Mouse (Mus musculus) G1E (cell line): ENCODE results near the gene Scml2. TPM values are rescaled to one million over a fixed set of nuclear protein-coding genes. Genes with fewer than 3 reads are reported as not detected.
"Not testable (repeated sequence)": the region's sequence is repeated elsewhere in the genome, so short reads cannot be mapped to it uniquely, and the experiment has no call there.

ENCODE experiments used
- ATAC-seq: 2 replicates; pipeline ENCODE4 v1.8.0; 2016; ENCODE audit warnings: mild to moderate bottlenecking; ENCODE audit not compliant: insufficient number of reproducible peaks, poor library complexity, low FRiP score, severe bottlenecking; ENCODE audit errors: extremely low read depth
- DNase-seq: peaks from one replicate; pipeline ENCODE4 v3.0.0; 2012; ENCODE audit warnings: low spot score
- H3K27me3 ChIP-seq: 2 replicates; pipeline ENCODE4 v1.6.1; 2012; ENCODE audit warnings: mild to moderate bottlenecking, low read length, inconsistent platforms; ENCODE audit not compliant: insufficient read depth
- H3K36me3 ChIP-seq: replicated peaks from 2 replicates; pipeline ENCODE3; 2012; ENCODE audit warnings: mild to moderate bottlenecking, inconsistent platforms
- H3K4me1 ChIP-seq: 2 replicates; pipeline ENCODE4 v1.6.1; 2012; ENCODE audit warnings: low read depth, low read length, inconsistent platforms, mixed read lengths; ENCODE audit not compliant: insufficient read depth
- H3K4me3 ChIP-seq: 2 replicates; pipeline ENCODE4 v1.5.1; 2012; ENCODE audit warnings: low read depth, mild to moderate bottlenecking, inconsistent platforms, low read length, moderate library complexity, mixed read lengths
- H3K9me3 ChIP-seq: replicated peaks from 2 replicates; pipeline ENCODE4 v1.6.1; 2012; ENCODE audit warnings: inconsistent platforms
- CTCF ChIP-seq: IDR thresholded peaks from 2 replicates; pipeline ENCODE4 v1.5.1; 2012; ENCODE audit warnings: low read depth, low read length, inconsistent platforms, mixed read lengths
- GATA1 ChIP-seq: IDR thresholded peaks from 2 replicates; pipeline ENCODE4 v1.6.1; 2012; ENCODE audit warnings: borderline replicate concordance, low read length, inconsistent platforms, mixed read lengths
- GATA2 ChIP-seq: IDR thresholded peaks from 2 replicates; pipeline ENCODE4 v1.6.1; 2012; ENCODE audit warnings: low read depth, low read length, inconsistent platforms, borderline replicate concordance
- POLR2AphosphoS5 ChIP-seq: IDR thresholded peaks from 2 replicates; pipeline ENCODE4 v1.6.1; 2012; ENCODE audit warnings: low read depth, low read length, inconsistent platforms; ENCODE audit not compliant: insufficient replicate concordance
- TAL1 ChIP-seq: conservative IDR thresholded peaks from 2 replicates; pipeline ENCODE4 v1.6.1; 2012; ENCODE audit warnings: low read depth, low read length, inconsistent platforms, mixed read lengths
- polyA plus RNA-seq: library from polyadenylated mRNA; stranded (reverse); fragments of >175 nt; gene quantifications from 2 replicates; pipeline ENCODE4 v1.2.3, GENCODE M21; 2012
- total RNA-seq, 2 experiments: library from RNA; stranded (forward) in 1 of 2; stranded (reverse) in 1 of 2; fragments of 200-1000 nt in 1 of 2; fragments of >200 nt in 1 of 2; fragmentation: Nextera tagmentation in 1 of 2; gene quantifications; 2 replicates each; pipeline ENCODE4 v1.2.3; 2014 to 2017

Gene Scml2
- total RNA-seq (2014; fragmentation: Nextera tagmentation) = 1.9 and 2.9 TPM in 2 replicates
- 1.2 and 1.6 TPM in 2 replicates for total RNA-seq (2017)
- polyA plus RNA-seq = 0.57 and 0.68 TPM in 2 replicates

GRCm38 (mm10) chrX:161116893-161117292, at the start of gene Scml2:
Gene Scml2, plus strand, starts transcription at chrX:161117193.
- not testable (repeated sequence) for H3K27me3 ChIP-seq, H3K9me3 ChIP-seq, H3K36me3 ChIP-seq, ATAC-seq, H3K4me3 ChIP-seq, DNase-seq, H3K4me1 ChIP-seq

GRCm38 (mm10) chrX:161075576-161075975, 41.4 kb upstream of the Scml2 start:
- not testable (repeated sequence) for H3K36me3 ChIP-seq, H3K4me3 ChIP-seq, H3K27me3 ChIP-seq, DNase-seq, ATAC-seq, H3K9me3 ChIP-seq, H3K4me1 ChIP-seq

DNA sequence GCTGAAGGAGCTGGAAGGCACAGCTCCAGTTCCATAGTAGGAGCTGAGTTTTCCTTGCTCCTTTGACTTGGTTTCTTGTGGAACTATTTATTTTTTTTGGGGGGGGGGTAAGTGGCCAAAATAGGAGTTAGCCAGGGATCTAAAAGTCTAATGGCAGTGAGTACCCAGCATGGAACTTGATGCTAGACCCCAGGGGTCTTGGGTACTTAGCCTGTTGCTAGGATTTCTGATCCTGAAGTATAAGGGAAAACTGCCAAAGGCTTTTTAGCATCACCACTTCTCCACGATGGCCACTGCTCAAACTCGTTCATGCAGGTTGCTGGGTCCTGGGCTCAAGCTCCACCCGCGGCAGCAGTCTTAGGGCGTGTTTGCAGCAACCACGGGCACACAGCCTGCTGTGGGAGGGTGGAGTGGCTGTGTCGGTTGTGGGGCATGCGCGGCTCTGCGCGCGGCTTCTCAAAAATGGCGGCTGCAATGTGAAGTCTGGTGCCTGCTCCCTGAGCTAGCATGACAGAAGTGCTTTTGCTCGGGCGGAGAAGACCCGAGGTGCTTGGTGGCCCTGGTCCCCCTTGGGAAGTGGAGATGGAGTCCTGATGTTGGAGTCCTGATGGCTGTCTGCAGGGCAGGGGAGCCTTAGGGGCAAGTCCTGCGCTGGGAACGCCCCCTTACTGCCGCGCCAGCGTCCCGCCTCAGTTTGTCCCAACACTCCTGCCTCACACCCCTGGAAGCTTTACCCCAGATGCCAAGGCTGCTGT, 45.5 kb downstream of the Scml2 start:
- H3K4me3 ChIP-seq = peak overlapping the region; percentile 71
- no peaks in the 10 kb centered on the region for H3K36me3 ChIP-seq
- TF ChIP-seq TAL1 = no peak
- TF ChIP-seq GATA1 = no peak
- TF ChIP-seq CTCF = no peak
- TF ChIP-seq GATA2 = no peak
- no peak for TF ChIP-seq POLR2AphosphoS5
- H3K4me1 ChIP-seq = no peaks in the 10 kb centered on the region
- no peaks in the 10 kb centered on the region for H3K9me3 ChIP-seq
- DNase-seq = peak; percentile 6
- H3K27me3 ChIP-seq = no peaks in the 10 kb centered on the region
- ATAC-seq = peak; percentile 83

DNA sequence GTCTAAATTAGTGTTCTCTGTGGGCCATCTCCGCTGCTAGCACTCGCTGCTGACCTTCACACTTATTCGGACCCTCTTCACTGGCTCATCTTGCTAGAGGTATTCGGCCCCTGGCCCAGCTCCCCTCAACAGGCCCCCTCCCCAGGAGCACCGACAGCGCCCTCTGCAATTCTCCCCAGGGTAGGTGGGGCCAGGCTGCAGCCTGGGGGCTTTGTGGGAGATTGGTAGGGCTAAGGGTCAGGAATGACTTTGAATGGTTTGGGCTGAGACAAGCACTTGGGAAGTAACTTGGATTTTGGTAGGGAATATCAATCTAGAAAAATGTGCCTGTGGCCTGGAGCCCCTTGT, 46.0 kb downstream of the Scml2 start:
- Histone ChIP-seq H3K4me1 (no peaks in the 10 kb centered on the region), H3K27me3 (no peaks in the 10 kb centered on the region), H3K36me3 (no peaks in the 10 kb centered on the region), H3K9me3 (no peaks in the 10 kb centered on the region), H3K4me3 (peak overlapping the region; percentile 71)
- TF ChIP-seq POLR2AphosphoS5 (no peak), TAL1 (no peak), GATA1 (no peak), CTCF (no peak), GATA2 (no peak)
- ATAC-seq (no peak), DNase-seq (peak; percentile 1)

GRCm38 (mm10) chrX:161287156-161287555, 170.2 kb downstream of the Scml2 start, which contains the start of gene Gm15262:
Gene Gm15262, plus strand, starts transcription at chrX:161287456.
- H3K27me3 ChIP-seq, H3K4me1 ChIP-seq, H3K9me3 ChIP-seq, ATAC-seq, DNase-seq, H3K36me3 ChIP-seq, H3K4me3 ChIP-seq: not testable (repeated sequence)

Other genes starting within 250 kb of the Scml2 start
- gene Gja6, start 210.1 kb upstream of the Scml2 start, total RNA-seq (2014; fragmentation: Nextera tagmentation) = 0.34 and 0.38 TPM in 2 replicates
- 0.29 and 0.38 TPM in 2 replicates for gene Gja6, start 210.1 kb upstream of the Scml2 start, total RNA-seq (2017)
- not detected in 2 replicates for gene Gja6, start 210.1 kb upstream of the Scml2 start, polyA plus RNA-seq
- gene Cdkl5, start 122.5 kb upstream of the Scml2 start, total RNA-seq (2014; fragmentation: Nextera tagmentation) = 1.5 and 2.5 TPM in 2 replicates
- gene Cdkl5, start 122.5 kb upstream of the Scml2 start, total RNA-seq (2017) = 0.46 and 0.93 TPM in 2 replicates
- 0.01 TPM in 2 replicates for gene Cdkl5, start 122.5 kb upstream of the Scml2 start, polyA plus RNA-seq
- gene Gm15262, start 170.3 kb downstream of the Scml2 start, total RNA-seq (2014; fragmentation: Nextera tagmentation) = not detected in 2 replicates
- gene Gm15262, start 170.3 kb downstream of the Scml2 start, total RNA-seq (2017) = 0.06 TPM in 1 of 2 replicates, not detected in the other
- not detected in 2 replicates for gene Gm15262, start 170.3 kb downstream of the Scml2 start, polyA plus RNA-seq